Mouse (Mus musculus) stomach, postnatal 0 days (tissue): ENCODE results near the gene Ankrd37.

Source experiments
- CTCF ChIP-seq: IDR thresholded peaks from 2 replicates; pipeline ENCODE4 v1.5.1; 2016; ENCODE audit warnings: antibody characterized with exemption, low read depth, mild to moderate bottlenecking, moderate library complexity
- EP300 ChIP-seq: optimal IDR thresholded peaks from 2 replicates; pipeline ENCODE3; 2016; ENCODE audit warnings: antibody characterized with exemption

GRCm38 (mm10) chr8:46039666-46040065 is 34.2 kb upstream of the Ankrd37 start:
- TF ChIP-seq CTCF = no peak
- no peak for TF ChIP-seq EP300
